16 mouse cellular contexts compared by ENCODE assay signal in genomic region chr15:36705391-36705790, GRCm38 (mm10).
DNase-seq lines count a peak whose midpoint lies in the region; ATAC-seq and TF ChIP-seq lines count a peak whose summit lies in the region.
"Had no signal": no experiment of that assay in that cellular context is flagged by ENCODE, and none has a peak within 500 bp of the region (broad histone marks: within the 10 kb centered on the region; RNA-seq: fewer than 3 reads in every experiment).

No protein-coding gene starts in this region.

- no peak overlapping the region for H3K4me2 ChIP-seq in liver, embryonic 14.5 days (ENCODE audit: low read depth)
- H3K4me2 ChIP-seq in liver, embryonic 12.5 days = no peak overlapping the region
- H3K4me2 ChIP-seq in liver, postnatal 0 days (ENCODE audit: low read depth, low read length) = no peak overlapping the region
- no peak overlapping the region for H3K4me2 ChIP-seq in forebrain, postnatal 0 days (ENCODE audit: low read depth)
- H3K4me2 ChIP-seq: embryonic facial prominence, embryonic 13.5 days; forebrain, embryonic 13.5 days; heart, embryonic 13.5 days; hindbrain, embryonic 12.5 days; intestine, embryonic 15.5 days had no signal

- peaks cover 0 to 4% of the 10 kb centered on the region in 2 experiments; a peak in 2 of 4 replicates for H3K4me1 ChIP-seq in liver, embryonic 14.5 days (replicated peaks; ENCODE audit: control insufficient read depth in 2 of 2, insufficient read depth in 2 of 2, low read length in 1 of 2)
- H3K4me1 ChIP-seq in liver, embryonic 12.5 days = peaks cover 23% of the 10 kb centered on the region
- peaks cover 5% of the 10 kb centered on the region; the same call in 1 of the 2 replicates for H3K4me1 ChIP-seq in liver, postnatal 0 days (ENCODE audit: insufficient read depth)
- H3K4me1 ChIP-seq in forebrain, postnatal 0 days (ENCODE audit: insufficient read depth) = no peaks in the 10 kb centered on the region
- H3K4me1 ChIP-seq: embryonic facial prominence, embryonic 13.5 days; forebrain, embryonic 13.5 days; heart, embryonic 13.5 days; intestine, embryonic 15.5 days had no signal

- no peak overlapping the region for H3K27ac ChIP-seq in liver, embryonic 14.5 days
- no peak overlapping the region for H3K27ac ChIP-seq in liver, embryonic 12.5 days
- peak overlapping the region; percentile 16; the same call in 1 of the 2 replicates for H3K27ac ChIP-seq in liver, postnatal 0 days (ENCODE audit: low read depth)
- no peak overlapping the region for H3K27ac ChIP-seq in forebrain, postnatal 0 days (ENCODE audit: low read depth, low read length)
- H3K27ac ChIP-seq: embryonic facial prominence, embryonic 13.5 days; forebrain, embryonic 13.5 days; heart, embryonic 13.5 days; hindbrain, embryonic 12.5 days; hindbrain, postnatal 0 days; intestine, embryonic 15.5 days had no signal

- H3K9me3 ChIP-seq in liver, embryonic 14.5 days (ENCODE audit: control insufficient read depth, low read length) = no peaks in the 10 kb centered on the region
- H3K9me3 ChIP-seq in liver, embryonic 12.5 days (replicated peaks) = no peaks in the 10 kb centered on the region
- no peaks in the 10 kb centered on the region for H3K9me3 ChIP-seq in liver, postnatal 0 days (ENCODE audit: low read length)
- no peaks in the 10 kb centered on the region for H3K9me3 ChIP-seq in forebrain, postnatal 0 days (ENCODE audit: low read length)
- H3K9me3 ChIP-seq: embryonic facial prominence, embryonic 13.5 days; forebrain, embryonic 13.5 days; heart, embryonic 13.5 days; hindbrain, embryonic 12.5 days; intestine, embryonic 15.5 days had no signal

- TF ChIP-seq CTCF in liver, embryonic 14.5 days (IDR thresholded peaks at IDR 0.05; ENCODE audit: low read depth) = no peak
- no peak for TF ChIP-seq CTCF in liver, postnatal 0 days (IDR thresholded peaks at IDR 0.05; ENCODE audit: low read depth)
- TF ChIP-seq CTCF in forebrain, postnatal 0 days (IDR thresholded peaks at IDR 0.05; ENCODE audit: low read depth) = no peak

- no peak overlapping the region for H3K9ac ChIP-seq in liver, embryonic 14.5 days (replicated peaks)
- no peak overlapping the region for H3K9ac ChIP-seq in liver, embryonic 12.5 days
- no peak overlapping the region for H3K9ac ChIP-seq in liver, postnatal 0 days (replicated peaks)
- H3K9ac ChIP-seq in forebrain, postnatal 0 days = no peak overlapping the region
- H3K9ac ChIP-seq: embryonic facial prominence, embryonic 13.5 days; forebrain, embryonic 13.5 days; heart, embryonic 13.5 days; hindbrain, embryonic 12.5 days; intestine, embryonic 15.5 days had no signal

- H3K27me3 ChIP-seq in liver, embryonic 14.5 days (ENCODE audit: control insufficient read depth, insufficient read depth, low read length) = no peaks in the 10 kb centered on the region
- 0 out of 2 replicates have a peak, but pooled peaks cover 2% of the 10 kb centered on the region for H3K27me3 ChIP-seq in liver, embryonic 12.5 days (replicated peaks)
- H3K27me3 ChIP-seq in liver, postnatal 0 days (ENCODE audit: insufficient read depth, low read length) = no peaks in the 10 kb centered on the region
- no peaks in the 10 kb centered on the region for H3K27me3 ChIP-seq in forebrain, postnatal 0 days (ENCODE audit: insufficient read depth, low read length)
- H3K27me3 ChIP-seq: embryonic facial prominence, embryonic 13.5 days; forebrain, embryonic 13.5 days; heart, embryonic 13.5 days; hindbrain, embryonic 12.5 days; intestine, embryonic 15.5 days had no signal

- TF ChIP-seq EP300 in liver, embryonic 14.5 days (IDR thresholded peaks at IDR 0.05; ENCODE audit: low read depth) = no peak
- TF ChIP-seq EP300 in liver, postnatal 0 days (IDR thresholded peaks at IDR 0.05; ENCODE audit: low read depth) = no peak

- no peaks in the 10 kb centered on the region for H3K36me3 ChIP-seq in liver, embryonic 14.5 days (replicated peaks; ENCODE audit: control insufficient read depth, insufficient read depth, low read depth)
- H3K36me3 ChIP-seq in liver, embryonic 12.5 days = no peaks in the 10 kb centered on the region
- no peaks in the 10 kb centered on the region for H3K36me3 ChIP-seq in liver, postnatal 0 days (replicated peaks; ENCODE audit: insufficient read depth, low read length)
- H3K36me3 ChIP-seq in forebrain, postnatal 0 days (ENCODE audit: insufficient read depth) = no peaks in the 10 kb centered on the region
- H3K36me3 ChIP-seq: embryonic facial prominence, embryonic 13.5 days; heart, embryonic 13.5 days; hindbrain, embryonic 12.5 days; intestine, embryonic 15.5 days had no signal

- H3K4me3 ChIP-seq in liver, embryonic 14.5 days (ENCODE audit: insufficient read depth in 1 of 2, low read depth in 2 of 2, low read length in 2 of 2) = no peak overlapping the region
- H3K4me3 ChIP-seq in liver, embryonic 12.5 days = no peak overlapping the region
- H3K4me3 ChIP-seq in liver, postnatal 0 days (ENCODE audit: low read depth, low read length) = no peak overlapping the region
- H3K4me3 ChIP-seq in forebrain, postnatal 0 days (ENCODE audit: low read depth, low read length) = no peak overlapping the region
- H3K4me3 ChIP-seq: embryonic facial prominence, embryonic 13.5 days; forebrain, embryonic 13.5 days; heart, embryonic 13.5 days; hindbrain, embryonic 12.5 days; intestine, embryonic 15.5 days had no signal

- WGBS in liver, embryonic 14.5 days (ENCODE audit: insufficient replicate concordance) = 36% methylated on average over 2 of the region's 2 CpGs
- 30% methylated on average over 2 of the region's 2 CpGs for WGBS in liver, embryonic 12.5 days (ENCODE audit: insufficient replicate concordance)
- 35% methylated on average over 2 of the region's 2 CpGs for WGBS in liver, postnatal 0 days (ENCODE audit: insufficient replicate concordance)
- WGBS in forebrain, postnatal 0 days = 66% methylated on average over 2 of the region's 2 CpGs

- no peak for DNase-seq in liver, embryonic 14.5 days (ENCODE audit: low read depth in 3 of 3, low spot score in 3 of 3)
- DNase-seq in liver, postnatal 0 days = no peak
- DNase-seq in thymus, postnatal 4 days = no peak
- DNase-seq in gastrocnemius, postnatal 4 days (ENCODE audit: low spot score in 2 of 2) = no peak
- no peak for DNase-seq in forebrain, postnatal 0 days
- DNase-seq: cerebellum, adult 11 months; cerebellum, adult 8-10 months; heart, adult 11 months had no signal

- ATAC-seq in liver, embryonic 14.5 days (ENCODE audit: insufficient read depth) = 0 out of 2 replicates have a peak, but pooled peaks have one; percentile 24
- no peak for ATAC-seq in liver, embryonic 12.5 days
- peak; percentile 60 for ATAC-seq in erythroblast, adult 5-6 weeks (replicated peaks; ENCODE audit: low FRiP score, poor library complexity, severe bottlenecking)
- ATAC-seq in liver, postnatal 0 days = peak; percentile 42; the same call in 1 of the 2 replicates
- ATAC-seq in forebrain, postnatal 0 days = no peak
- ATAC-seq: forebrain, embryonic 13.5 days had no signal

Comparison
In these comparisons a context has a peak if more than half of its experiments do, and no peak if none do; other contexts are left out.
1. ATAC-seq: peak in liver, embryonic 14.5 days (single experiment), erythroblast, adult 5-6 weeks (single experiment) and liver, postnatal 0 days (single experiment); none in liver, embryonic 12.5 days (single experiment) and forebrain, postnatal 0 days (single experiment).